Mouse (Mus musculus) thymus, adult 2 months (tissue): ENCODE data around the gene Supt20. TPM values are rescaled to one million over a fixed set of nuclear protein-coding genes. Genes with fewer than 3 reads are reported as not detected.
"Not testable (repeated sequence)": the region's sequence is repeated elsewhere in the genome, so short reads cannot be mapped to it uniquely, and the experiment has no call there.

Experiments
- DNase-seq: peaks from one replicate; pipeline ENCODE4 v3.0.0; 2021
- H3K27ac ChIP-seq: fragments of 200-500 bp; 2 replicates; pipeline ENCODE4 v1.5.1; 2012; ENCODE audit warnings: low read length, control low read depth; ENCODE audit not compliant: control insufficient read depth, insufficient read depth
- H3K27me3 ChIP-seq: fragments of 200-500 bp; 2 replicates; pipeline ENCODE4 v1.6.1; 2012; ENCODE audit warnings: mild to moderate bottlenecking, low read length, moderate library complexity, mixed read lengths; ENCODE audit not compliant: control insufficient read depth, insufficient read depth
- H3K36me3 ChIP-seq: fragments of 200-500 bp; 2 replicates; pipeline ENCODE4 v1.6.1; 2012; ENCODE audit warnings: mild to moderate bottlenecking, low read length, moderate library complexity; ENCODE audit not compliant: control insufficient read depth, insufficient read depth
- H3K4me1 ChIP-seq: fragments of 200-500 bp; replicated peaks from 2 replicates; pipeline ENCODE4 v1.6.1; 2012; ENCODE audit warnings: low read length; ENCODE audit not compliant: control insufficient read depth, insufficient read depth
- H3K4me3 ChIP-seq: fragments of 200-500 bp; 2 replicates; pipeline ENCODE4 v1.5.1; 2012; ENCODE audit warnings: mild to moderate bottlenecking, low read length, control low read depth, moderate library complexity; ENCODE audit not compliant: control insufficient read depth, insufficient read depth
- CTCF ChIP-seq: fragments of 200-500 bp; IDR thresholded peaks from 2 replicates; pipeline ENCODE4 v1.5.1; 2012; ENCODE audit warnings: mild to moderate bottlenecking, control low read depth, low read length, moderate library complexity, borderline replicate concordance; ENCODE audit not compliant: control insufficient read depth, poor library complexity, insufficient read depth; ENCODE audit errors: extremely low read depth
- POLR2A ChIP-seq: fragments of 200-500 bp; IDR thresholded peaks from 2 replicates; pipeline ENCODE4 v1.6.1; 2012; ENCODE audit warnings: mild to moderate bottlenecking, low read length, control low read depth, moderate library complexity; ENCODE audit not compliant: control insufficient read depth, poor library complexity, insufficient read depth; ENCODE audit errors: extremely low read depth
- WGBS: fragments of 180-500 bp; shearing (Covaris S2); methylation state at CpG from one replicate; pipeline ENCODE4 v1.1.7; 2018; 5-methylcytosine and 5-hydroxymethylcytosine counted together
- polyA plus RNA-seq: library from polyadenylated mRNA; depleted of rRNA; stranded (reverse); fragments of >200 nt; gene quantifications from 2 replicates; pipeline ENCODE4 v1.2.3, GENCODE M21; 2012

Supt20 gene
- polyA plus RNA-seq, 1 experiment: 117 TPM

GRCm38 (mm10) chr3:54759211-54759610 lies 66.6 kb downstream of the Supt20 start:
- H3K36me3 ChIP-seq: no peaks in the 10 kb centered on the region
- no peaks in the 10 kb centered on the region; the same call in 1 of the 2 replicates for H3K27me3 ChIP-seq
- DNase-seq: no peak
- no peak overlapping the region for H3K27ac ChIP-seq
- no peak overlapping the region for H3K4me3 ChIP-seq
- no peaks in the 10 kb centered on the region for H3K4me1 ChIP-seq
- TF ChIP-seq POLR2A (no peak), CTCF (no peak)
- 92% methylated on average over 9 of the region's 9 CpGs for WGBS

- Histone ChIP-seq H3K27me3 (no peaks in the 10 kb centered on the region; the same call in 1 of the 2 replicates), H3K4me3 (no peak overlapping the region), H3K4me1 (no peaks in the 10 kb centered on the region), H3K27ac (no peak overlapping the region), H3K36me3 (no peaks in the 10 kb centered on the region)
- no peak for TF ChIP-seq POLR2A
- TF ChIP-seq CTCF: no peak
- no peak for DNase-seq
- WGBS: 91% methylated on average over 15 of the region's 15 CpGs
These were observed 67.9 kb downstream of the Supt20 start for GRCm38 (mm10) chr3:54760321-54761115.

- TF ChIP-seq POLR2A (no peak), CTCF (no peak)
- WGBS: 94% methylated on average over 1 of the region's 1 CpGs
- DNase-seq: no peak
- H3K27me3 ChIP-seq: no peaks in the 10 kb centered on the region
- H3K36me3 ChIP-seq: no peaks in the 10 kb centered on the region
- H3K27ac ChIP-seq: no peak overlapping the region
- no peaks in the 10 kb centered on the region for H3K4me1 ChIP-seq
- H3K4me3 ChIP-seq: no peak overlapping the region
These were observed 68.7 kb downstream of the Supt20 start for GRCm38 (mm10) chr3:54761258-54761657.

GRCm38 (mm10) chr3:54764418-54764817 lies 71.8 kb downstream of the Supt20 start:
- Histone ChIP-seq H3K36me3 (no peaks in the 10 kb centered on the region), H3K27me3 (no peaks in the 10 kb centered on the region), H3K4me3 (no peak overlapping the region), H3K27ac (no peak overlapping the region), H3K4me1 (no peaks in the 10 kb centered on the region)
- TF ChIP-seq POLR2A (no peak), CTCF (no peak)
- DNase-seq: no peak
- WGBS: 88% methylated on average over 18 of the region's 18 CpGs

- H3K4me1 ChIP-seq, H3K27ac ChIP-seq, H3K36me3 ChIP-seq, H3K27me3 ChIP-seq, H3K4me3 ChIP-seq: not testable (repeated sequence)
- WGBS: 91% methylated on average over 6 of the region's 6 CpGs
- DNase-seq: peak; percentile 15
These were observed 72.9 kb downstream of the Supt20 start for GRCm38 (mm10) chr3:54765521-54765920.

- Histone ChIP-seq H3K36me3 (no peaks in the 10 kb centered on the region), H3K27ac (no peak overlapping the region)
These were observed 73.4 kb downstream of the Supt20 start for GRCm38 (mm10) chr3:54766034-54766433.

GRCm38 (mm10) chr3:54766811-54767210 lies 74.2 kb downstream of the Supt20 start:
- H3K36me3 ChIP-seq: no peaks in the 10 kb centered on the region
- DNase-seq: no peak
- TF ChIP-seq POLR2A (no peak), CTCF (no peak)
- no peak overlapping the region for H3K4me3 ChIP-seq
- H3K27ac ChIP-seq: no peak overlapping the region
- H3K4me1 ChIP-seq: no peaks in the 10 kb centered on the region
- no peaks in the 10 kb centered on the region for H3K27me3 ChIP-seq
- 90% methylated on average over 5 of the region's 5 CpGs for WGBS

More at GRCm38 (mm10) chr3:54766034-54766433, 73.4 kb downstream of the Supt20 start:
- whole genome bisulfite sequencing: 82% methylated on average over 14 of the region's 14 CpGs
- Histone ChIP-seq H3K27me3 (no peaks in the 10 kb centered on the region), H3K4me3 (no peak overlapping the region), H3K4me1 (no peaks in the 10 kb centered on the region)
- no peak for DNase-seq
- no peak for TF ChIP-seq POLR2A
- no peak for TF ChIP-seq CTCF
